Mouse (Mus musculus) brain, embryonic 18.5 days (tissue): ENCODE results near the gene Mark3.

ENCODE experiments used
- DNase-seq: peaks from one replicate; pipeline ENCODE4 v3.0.0-alpha.2; 2012; ENCODE audit warnings: low read depth, low spot score

Gene Mark3

GRCm38 (mm10) chr12:111560286-111560685, 14.0 kb upstream of the Mark3 start:
- no peak for DNase-seq

- no peak for DNase-seq
These were observed 12.0 kb upstream of the Mark3 start for GRCm38 (mm10) chr12:111562276-111562814.

- DNase-seq: no peak
These were observed 11.2 kb upstream of the Mark3 start for GRCm38 (mm10) chr12:111563076-111563629.

- DNase-seq: no peak
These were observed 9.0 kb upstream of the Mark3 start for GRCm38 (mm10) chr12:111565363-111565762.

- DNase-seq: no peak
These were observed 5.5 kb upstream of the Mark3 start for GRCm38 (mm10) chr12:111568836-111569235.

GRCm38 (mm10) chr12:111572406-111572805, 1.9 kb upstream of the Mark3 start:
- no peak for DNase-seq

DNA sequence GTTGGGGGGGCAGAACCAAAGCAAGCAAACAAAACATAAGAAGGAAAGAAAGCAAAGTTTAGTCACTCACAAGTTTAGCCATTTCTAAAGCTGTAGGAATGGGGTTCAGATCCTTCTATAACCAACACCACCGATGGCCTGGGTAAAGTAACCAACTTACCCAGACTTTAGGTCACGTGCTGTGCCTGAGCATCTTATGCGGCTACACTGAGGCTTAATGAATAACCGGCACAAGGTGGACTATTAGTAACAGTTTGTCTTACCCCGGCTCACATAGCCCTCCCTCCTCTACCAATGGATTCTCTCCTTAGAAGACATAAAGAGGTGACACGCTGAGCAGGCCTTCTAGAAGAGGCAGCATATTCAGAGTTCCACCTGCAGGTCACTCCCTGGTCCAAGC, 1.0 kb upstream of the Mark3 start:
- DNase-seq: no peak

DNA sequence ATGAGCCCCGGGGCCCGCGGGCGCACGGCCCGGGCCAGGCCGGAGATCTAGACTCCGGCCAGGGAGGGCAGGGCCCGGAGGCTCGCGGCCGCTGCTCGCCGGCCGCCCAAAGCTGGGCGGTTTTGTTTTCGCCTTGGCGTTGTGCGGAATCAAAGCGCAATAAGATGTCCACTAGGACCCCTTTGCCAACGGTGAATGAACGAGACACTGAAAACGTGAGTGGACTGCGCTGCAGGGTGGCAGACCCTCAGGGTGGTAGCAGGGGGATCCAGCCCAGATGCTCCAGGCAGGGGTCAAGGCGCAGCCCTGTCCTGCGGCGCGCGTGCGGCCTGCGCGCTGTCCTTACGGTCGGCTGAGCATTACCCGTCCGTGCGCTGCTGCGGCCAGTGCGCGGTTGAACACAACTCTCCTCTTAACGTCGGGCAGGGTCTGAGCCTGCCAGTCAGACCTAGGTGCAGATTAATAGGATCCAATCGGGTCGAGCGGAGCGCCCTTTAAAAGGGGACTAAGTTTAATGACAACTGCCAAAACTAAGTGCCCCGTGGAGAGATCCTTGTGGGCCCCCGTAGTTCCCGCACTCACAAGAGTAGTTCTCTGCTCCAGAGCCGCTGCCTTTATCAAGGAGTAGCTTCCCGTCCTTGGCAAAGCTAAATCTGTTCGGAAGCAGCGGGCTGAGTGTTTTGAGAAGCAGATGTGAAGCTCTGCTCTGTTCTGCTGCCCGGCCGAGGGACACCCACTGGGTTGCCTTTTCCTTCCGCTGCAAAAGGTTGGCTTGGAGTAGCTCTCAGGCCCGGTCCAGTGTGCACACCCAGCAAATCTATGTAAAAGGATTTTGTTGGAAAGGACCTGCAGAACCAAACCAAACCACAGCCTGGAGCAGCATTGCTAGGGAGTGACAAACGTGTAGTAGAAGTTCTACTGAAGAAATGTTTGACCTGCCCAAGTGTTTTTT, 840 bp downstream of the Mark3 start:
- DNase-seq: no peak

DNA sequence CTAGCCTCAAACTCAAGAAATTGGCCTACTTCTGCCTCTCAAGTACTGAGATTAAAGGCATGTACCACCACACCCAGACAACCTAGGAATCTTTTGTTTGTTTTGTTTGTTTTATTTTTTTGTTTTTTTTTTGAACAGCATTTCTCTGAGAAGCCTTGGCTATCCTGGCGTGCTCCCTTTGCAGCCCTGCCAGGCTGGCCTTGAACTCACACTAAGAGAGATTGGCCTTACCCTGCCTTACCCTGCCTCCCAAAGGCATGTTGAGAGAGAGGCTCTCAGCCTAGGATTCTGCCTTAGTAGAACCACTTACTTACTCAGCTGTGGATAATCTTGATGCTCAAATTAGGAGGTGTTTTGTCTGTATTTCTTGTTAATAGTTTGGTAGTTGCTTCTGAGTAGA, 8.7 kb downstream of the Mark3 start:
- no peak for DNase-seq

DNA sequence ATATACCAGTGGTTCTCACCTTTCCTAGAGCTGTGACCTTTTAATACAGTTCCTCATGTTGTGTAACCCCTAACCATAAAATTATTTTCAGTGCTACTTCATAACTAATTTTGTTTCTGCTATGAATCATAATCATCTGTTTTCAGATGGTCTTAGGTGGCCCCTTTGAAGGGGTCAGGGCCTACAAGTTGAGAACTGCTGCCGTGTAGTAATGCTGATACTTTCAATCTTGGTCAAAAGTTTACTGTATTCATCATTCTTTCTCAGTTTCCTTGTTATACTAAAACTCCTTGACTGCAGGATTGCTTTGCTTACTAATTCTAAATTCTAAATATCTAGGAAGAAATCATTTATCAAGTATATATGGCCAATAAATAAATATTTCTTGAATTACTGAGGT, 10.1 kb downstream of the Mark3 start:
- no peak for DNase-seq

- DNase-seq: no peak
These were observed 12.9 kb downstream of the Mark3 start for GRCm38 (mm10) chr12:111587252-111587651.

DNA sequence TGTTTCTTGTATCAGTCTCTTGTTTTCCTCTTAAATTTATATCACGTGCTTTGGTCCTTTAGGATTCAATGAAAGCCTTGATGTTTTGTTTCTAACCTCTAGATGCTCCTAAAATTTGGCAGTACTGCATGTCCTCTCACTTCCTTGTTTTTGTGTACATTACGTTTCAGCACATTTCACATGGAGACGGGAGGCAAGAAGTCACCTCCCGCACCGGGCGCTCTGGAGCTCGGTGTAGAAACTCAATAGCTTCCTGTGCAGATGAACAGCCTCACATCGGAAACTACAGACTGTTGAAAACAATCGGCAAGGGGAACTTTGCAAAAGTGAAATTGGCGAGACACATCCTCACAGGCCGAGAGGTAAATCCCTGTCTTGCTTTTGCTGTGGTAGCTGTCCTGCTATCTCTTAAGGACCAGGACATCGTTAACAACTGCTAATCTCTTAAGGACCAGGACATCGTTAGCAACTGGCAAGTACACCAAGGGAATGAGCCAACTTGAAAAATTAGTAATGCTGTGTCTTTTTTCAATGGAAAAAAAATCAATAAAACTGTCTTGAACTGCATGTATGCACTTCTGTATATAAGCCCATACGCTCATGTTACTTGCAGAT, 18.2 kb downstream of the Mark3 start:
- no peak for DNase-seq

- DNase-seq: no peak
These were observed 19.5 kb downstream of the Mark3 start for GRCm38 (mm10) chr12:111593775-111594174.

GRCm38 (mm10) chr12:111597310-111597709, 23.0 kb downstream of the Mark3 start:
- DNase-seq: no peak

GRCm38 (mm10) chr12:111598902-111599301, 24.6 kb downstream of the Mark3 start:
- DNase-seq: no peak

DNA sequence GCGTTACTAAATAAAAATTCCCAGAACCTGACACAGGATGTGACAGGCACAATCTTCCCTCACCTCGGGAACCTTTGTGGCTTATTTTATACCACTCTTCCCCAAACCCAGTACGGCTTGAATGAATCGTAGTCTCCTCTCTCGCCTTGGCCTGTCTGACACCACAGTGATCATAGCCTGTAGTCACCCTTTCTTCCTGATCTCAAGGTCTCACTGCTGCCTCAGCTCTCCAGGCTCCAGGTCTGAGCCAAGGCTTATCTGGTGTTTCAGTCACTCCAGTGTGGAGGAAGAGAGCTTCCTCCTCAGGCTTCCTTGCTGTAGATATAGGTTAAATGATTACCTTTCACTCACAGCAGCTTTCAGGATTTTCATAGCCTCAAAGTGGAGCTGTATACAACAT, 25.3 kb downstream of the Mark3 start:
- DNase-seq: no peak

DNA sequence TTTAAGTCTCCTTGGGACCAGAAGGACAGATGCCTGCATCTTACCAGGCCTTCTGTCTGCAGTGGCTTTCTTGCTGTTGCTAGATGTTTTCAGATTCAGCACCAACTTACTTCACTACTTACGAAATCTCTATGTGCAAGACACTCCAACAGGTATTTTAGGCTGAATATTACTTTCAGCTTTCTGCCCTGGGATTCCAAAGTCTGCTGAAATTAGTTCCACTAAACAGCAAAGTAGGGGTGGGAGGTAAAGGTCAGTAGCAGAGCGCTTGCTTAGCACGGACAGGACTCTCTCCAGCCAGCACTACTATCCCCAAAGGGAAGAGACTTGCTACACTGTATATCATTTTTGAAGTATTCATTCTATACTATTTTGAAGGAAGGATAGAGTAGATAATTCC, 29.5 kb downstream of the Mark3 start:
- DNase-seq: no peak

DNA sequence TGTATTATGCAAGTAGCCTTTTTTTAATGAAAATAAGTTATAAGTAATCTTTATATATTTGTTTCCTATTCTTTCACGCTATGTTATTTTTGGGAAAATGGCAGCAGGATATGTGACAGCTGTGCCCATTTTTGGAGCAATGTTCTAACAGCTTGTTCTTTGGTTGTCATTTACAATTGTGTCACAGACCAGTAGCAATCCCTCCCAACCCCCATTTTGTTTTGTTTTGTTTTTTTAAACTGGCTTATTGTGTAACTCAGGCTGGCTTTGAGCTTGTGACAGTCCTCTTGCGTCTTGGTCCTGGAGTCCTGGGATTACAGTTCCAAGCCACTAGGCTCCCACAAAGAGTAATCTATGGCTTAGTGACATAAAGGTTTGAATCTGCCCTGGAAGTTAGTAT, 31.3 kb downstream of the Mark3 start:
- no peak for DNase-seq

DNA sequence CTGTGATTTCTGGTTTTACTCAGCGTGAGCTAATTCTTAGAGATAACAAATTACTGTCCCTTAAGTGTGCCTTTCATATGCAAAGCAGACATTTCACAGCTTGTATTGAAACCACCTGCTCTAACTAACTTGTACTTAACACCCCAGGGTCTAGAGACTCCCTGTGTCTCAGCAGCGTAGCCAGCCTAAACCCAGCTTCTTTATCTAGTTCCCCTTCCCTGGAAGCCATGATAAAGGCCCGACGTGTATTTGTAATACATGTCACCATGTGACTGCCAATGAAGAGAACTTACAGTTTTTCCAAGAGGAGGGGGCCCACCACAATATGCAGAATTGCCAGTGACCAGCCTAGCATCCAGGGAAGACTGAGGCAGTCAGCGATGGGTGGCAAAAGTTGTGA, 33.7 kb downstream of the Mark3 start:
- DNase-seq: no peak

GRCm38 (mm10) chr12:111614475-111615141, 40.3 kb downstream of the Mark3 start:
- DNase-seq: no peak

DNA sequence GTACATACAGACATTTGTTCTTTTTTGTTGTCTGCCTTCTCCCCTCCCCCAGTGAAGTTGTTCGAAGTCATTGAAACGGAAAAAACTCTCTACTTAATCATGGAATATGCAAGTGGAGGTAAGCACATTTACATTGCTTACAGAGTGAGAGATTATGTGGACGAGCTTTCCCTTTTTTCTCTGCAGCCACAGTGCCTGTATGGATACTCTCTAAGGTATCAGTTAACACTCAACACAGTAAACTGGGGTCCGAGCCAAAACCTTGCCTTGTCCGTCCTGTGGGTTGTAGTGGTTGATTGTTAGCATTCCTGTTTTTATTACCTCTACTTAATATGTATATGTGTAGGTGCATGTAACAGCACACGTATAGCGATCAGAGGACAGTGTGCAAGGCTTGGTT, 43.9 kb downstream of the Mark3 start:
- no peak for DNase-seq

- DNase-seq: no peak
These were observed 73.8 kb downstream of the Mark3 start for GRCm38 (mm10) chr12:111648061-111648645.
